Mouse (Mus musculus) gastrocnemius, postnatal 4 days (tissue): Measurements from ENCODE around the gene Srebf2. TPM values are rescaled to one million over a fixed set of nuclear protein-coding genes. Genes with fewer than 3 reads are reported as not detected.

Source experiments
- DNase-seq, 2 experiments: peaks; one replicate each; pipeline ENCODE4 v3.0.0; 2021 to 2022; ENCODE audit warnings: low spot score in 2 of 2, mixed read lengths in 2 of 2
- total RNA-seq, 2 experiments: library from RNA; stranded (reverse); gene quantifications; 2 replicates each; pipeline ENCODE4 v1.2.3; 2021

Gene Srebf2
- total RNA-seq, 2 experiments from 2014 or later, result 77.9 to 96.4 TPM

- DNase-seq, result no peak
Observed at GRCm38 (mm10) chr15:82181131-82181530, 34.1 kb downstream of the Srebf2 start.

DNA sequence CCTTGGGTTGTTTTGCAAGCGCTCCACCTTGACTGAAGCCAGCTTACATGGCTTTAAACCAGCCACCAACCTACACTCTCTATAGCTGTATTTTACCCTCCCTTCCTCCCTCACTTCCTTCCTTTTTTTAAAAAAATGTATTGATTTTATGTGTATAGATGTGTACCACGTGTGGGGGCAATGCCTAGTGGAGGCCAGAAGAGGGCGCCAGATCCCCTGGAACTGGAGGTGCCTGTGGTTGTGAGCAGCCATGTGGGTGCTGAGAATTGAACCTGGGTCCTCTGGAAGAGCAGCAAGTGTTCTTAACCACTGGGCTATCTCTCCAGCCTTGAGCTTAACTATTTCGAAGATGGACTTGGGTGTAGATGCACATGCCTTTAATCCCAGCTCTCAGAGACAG lies 35.3 kb downstream of the Srebf2 start:
- no peak for DNase-seq

- DNase-seq, result no peak
Observed at GRCm38 (mm10) chr15:82183596-82183995, 36.6 kb downstream of the Srebf2 start.

DNA sequence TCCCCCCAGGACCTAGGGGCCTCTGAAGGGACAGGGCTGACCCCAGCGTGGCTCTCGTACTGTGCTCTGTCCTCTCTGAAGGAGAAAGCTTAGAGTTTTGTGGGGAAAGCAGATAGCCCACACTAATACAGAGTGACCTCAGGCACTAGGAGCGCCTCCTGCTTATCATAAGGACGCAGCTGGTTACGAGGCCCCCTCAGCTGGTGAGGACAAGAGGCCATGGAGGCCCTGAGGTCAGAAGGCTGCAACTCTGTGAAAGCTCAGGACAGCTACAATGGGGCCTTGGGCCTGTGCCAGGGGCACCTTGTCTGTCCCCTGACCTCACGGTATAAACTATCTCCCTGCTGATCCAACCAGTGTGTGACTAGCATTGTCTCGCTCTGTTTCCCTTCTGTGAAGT lies 37.2 kb downstream of the Srebf2 start:
- no peak for DNase-seq

DNA sequence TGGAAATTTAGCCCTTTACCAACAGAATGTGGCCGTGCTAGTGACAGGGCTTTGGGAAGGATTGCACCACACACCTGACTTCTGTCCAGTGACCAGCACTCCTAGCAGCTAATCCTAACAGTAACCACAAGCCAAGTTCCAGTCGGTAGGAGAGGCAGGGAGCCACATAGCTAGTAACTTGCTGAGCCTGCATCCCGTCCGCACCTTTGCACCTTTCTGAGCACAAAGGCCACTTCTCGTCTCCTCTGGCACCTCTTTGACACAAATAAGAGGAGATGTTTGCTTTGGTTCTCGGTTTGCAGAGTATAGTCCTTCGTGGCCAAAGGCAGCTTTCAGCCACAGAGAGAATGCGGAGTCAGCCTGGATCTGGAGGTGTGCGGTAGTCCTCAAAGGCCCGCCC lies 37.7 kb downstream of the Srebf2 start:
- no peak for DNase-seq

DNA sequence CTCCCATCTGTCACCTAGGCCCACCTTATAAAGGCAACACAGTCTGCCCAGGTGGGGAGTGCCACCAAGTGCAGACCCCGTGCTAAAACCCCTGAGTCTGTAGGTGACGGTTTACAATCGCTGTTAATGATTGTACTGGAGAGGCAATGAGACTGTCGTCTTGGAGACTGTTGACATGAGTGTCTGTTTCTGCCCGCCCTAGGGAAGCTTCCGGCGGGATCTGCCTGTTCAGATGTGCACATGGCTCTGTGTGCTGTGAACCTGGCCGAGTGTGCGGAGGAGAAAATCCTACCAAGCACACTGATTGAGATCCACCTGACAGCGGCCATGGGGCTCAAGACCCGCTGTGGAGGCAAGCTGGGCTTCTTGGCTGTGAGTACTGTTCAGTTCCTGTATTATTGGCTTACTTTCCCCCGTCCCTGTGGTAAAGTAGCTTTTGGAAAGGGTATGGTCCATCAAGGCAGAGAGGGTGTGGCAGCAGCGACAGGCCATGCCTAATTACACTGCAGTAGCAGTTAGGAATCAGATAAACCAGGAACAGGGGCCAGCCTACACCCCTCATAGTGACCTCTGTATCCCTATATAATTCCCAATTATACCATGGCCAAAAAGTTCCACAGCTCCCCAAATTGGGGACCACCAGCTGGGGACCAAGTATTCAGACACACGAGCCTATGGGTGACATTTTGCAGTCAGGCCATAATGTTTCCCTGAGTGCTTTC lies 38.2 kb downstream of the Srebf2 start:
- no peak for DNase-seq

DNA sequence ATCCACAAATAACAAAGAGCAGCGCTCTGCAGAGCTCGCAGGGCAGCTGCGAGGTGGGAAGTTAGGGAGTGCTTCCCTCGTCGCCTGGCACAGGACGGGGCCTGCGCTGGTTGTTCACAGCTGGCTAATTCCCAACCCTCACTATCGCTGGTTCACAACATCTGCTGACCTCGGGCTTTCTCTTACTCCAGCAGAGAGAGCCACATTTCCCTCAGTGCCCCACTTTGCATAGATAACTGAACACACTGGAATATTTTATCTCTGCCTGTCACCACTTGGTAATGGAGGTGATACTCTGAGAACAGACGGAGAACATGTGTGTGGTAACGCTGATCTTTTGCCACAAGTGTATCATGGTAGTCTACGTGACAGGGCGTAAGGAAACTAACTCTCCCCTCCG lies 39.1 kb downstream of the Srebf2 start:
- no peak for DNase-seq

DNA sequence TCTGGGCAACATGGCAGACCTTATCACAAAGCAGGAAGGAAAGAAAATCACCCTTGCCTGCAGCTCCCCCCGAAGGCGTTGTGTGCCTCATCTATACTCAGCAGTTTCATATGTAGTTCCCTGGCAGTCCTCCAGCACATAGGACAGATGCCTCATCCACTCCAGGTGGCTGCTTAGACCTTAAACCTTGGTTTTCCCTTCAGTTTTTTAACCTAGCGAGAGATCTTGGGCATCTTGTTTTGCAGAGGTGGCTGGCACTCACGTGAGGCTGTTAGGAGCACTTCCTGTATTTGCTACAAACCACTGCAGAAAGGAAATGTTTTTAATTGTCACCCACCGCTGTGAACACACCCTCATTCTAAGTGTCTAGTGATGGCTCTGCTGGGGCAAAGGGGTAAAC lies 40.0 kb downstream of the Srebf2 start:
- DNase-seq, result no peak

DNA sequence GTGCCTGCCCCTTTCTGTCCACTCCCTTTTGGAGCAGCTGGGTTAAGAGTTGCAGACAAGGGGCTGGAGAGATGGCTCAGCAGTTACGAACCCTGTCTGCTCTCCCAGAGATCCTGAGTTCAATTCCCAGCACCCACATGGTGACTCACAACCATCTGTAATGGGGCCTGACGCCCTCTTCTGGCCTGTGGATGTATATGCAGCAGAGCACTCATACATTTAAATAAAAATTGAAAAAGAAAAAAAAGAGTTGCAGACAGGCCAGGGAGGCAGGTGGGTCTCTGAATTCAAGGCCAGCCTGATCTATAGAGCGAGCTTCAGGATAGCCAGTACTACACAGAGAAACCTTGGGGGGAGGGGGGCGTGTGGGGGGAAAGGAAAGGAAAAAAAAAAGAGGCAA lies 40.4 kb downstream of the Srebf2 start:
- DNase-seq, result no peak

GRCm38 (mm10) chr15:82187924-82188323 lies 40.9 kb downstream of the Srebf2 start:
- no peak for DNase-seq

GRCm38 (mm10) chr15:82188481-82189240 lies 41.7 kb downstream of the Srebf2 start:
- DNase-seq, result peak in 1 of 2 experiments; percentile 53

GRCm38 (mm10) chr15:82192617-82193016 lies 45.6 kb downstream of the Srebf2 start:
- no peak for DNase-seq

DNA sequence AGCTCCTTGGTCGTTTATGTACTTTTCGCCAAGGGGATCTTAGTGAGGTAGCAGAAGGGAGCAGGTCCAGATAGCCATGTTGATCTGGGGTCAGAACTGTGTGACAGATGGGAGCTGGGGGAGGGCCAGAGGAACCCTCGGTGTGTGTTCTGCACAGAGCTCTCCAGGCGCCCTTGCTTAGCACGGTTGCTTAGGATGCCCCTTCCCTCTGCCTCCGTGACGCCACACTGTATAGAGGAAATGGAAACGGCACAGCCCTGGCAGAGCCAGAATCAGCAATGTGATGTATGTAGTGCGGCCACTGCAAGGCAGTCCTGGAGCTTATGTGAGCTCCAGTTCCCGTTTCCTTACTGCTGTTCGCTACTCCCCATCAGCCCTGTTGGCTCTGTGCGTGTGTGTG lies 49.3 kb downstream of the Srebf2 start:
- no peak for DNase-seq

DNA sequence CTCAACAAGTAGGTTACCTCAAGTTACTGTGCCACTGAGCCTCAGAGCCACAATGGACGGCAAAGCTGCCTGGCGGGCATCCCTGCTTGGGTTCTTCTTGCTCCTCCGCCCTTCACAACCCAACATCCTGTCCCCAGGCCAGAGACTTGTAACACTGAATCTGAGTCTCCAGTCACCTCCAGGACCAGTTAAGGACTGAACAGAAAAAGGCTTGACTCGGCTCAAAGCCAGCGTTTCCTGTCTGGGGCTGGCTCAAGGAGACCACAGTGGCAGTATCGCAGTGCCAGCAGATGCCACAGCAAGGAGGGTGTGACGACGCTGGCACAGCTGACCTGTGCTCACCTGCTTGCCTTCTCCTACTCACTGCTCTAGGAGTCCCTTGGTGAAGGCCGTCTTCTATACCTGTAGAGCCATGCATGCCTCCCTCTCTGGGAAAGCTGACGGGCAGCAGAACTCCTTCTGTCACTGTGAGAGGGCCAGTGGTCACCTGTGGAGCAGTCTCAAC lies 50.3 kb downstream of the Srebf2 start:
- no peak for DNase-seq

- DNase-seq, result no peak
Observed at GRCm38 (mm10) chr15:82197937-82198336, 51.0 kb downstream of the Srebf2 start.

- no peak for DNase-seq
Observed at GRCm38 (mm10) chr15:82198342-82198741, 51.4 kb downstream of the Srebf2 start.

GRCm38 (mm10) chr15:82199546-82199945 lies 52.6 kb downstream of the Srebf2 start:
- DNase-seq, result no peak

GRCm38 (mm10) chr15:82202086-82202485 lies 55.1 kb downstream of the Srebf2 start:
- DNase-seq, result no peak

DNA sequence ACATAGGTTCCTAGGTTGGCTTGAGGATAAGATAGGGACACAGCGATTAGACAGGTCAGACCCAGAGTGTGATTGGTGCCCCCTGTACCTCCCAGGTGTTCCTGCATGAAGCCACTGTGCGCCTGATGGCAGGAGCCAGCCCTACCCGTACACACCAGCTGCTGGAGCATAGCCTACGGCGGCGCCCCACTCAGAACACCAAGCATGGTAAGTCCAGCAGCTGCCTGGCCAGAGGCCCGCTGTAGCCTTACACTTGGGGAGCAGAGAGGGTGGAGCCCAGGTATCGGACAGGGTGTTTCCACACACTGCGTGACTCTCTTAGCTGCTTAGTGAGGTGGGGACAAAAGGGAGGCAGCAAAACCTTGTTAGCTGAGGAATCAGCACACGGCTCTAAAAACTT lies 56.1 kb downstream of the Srebf2 start:
- DNase-seq, result no peak

DNA sequence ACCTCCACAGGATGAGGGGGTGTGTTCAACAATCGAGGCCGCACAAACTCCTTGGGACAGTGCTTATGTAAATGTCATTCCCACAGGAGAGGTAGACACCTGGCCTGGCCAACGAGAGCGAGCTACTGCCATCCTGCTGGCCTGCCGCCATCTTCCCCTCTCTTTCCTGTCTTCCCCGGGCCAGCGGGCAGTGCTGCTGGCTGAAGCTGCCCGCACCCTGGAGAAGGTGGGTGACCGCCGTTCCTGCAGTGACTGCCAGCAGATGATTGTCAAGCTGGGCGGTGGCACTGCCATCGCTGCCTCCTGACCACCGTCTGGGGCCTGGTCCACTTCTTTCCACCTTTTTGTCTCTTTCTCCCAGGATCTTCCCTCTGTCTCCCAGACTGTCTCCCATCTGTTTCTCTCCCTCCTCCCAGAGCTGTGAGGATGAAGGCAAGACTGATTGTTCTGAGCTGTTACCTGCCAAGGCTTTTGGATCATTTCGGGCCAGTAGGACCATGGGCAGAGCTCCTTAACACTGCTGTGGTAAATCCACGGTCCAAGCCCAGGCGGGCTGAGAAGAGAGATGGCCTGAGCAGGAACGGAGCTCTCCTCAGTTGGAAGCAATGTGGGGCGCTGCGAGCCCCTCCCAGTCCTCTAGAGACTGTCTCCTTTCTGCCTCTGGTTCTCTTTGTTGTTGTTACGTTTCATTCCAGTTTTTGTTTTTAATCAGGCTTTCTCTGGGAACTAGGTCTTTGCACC lies 56.8 kb downstream of the Srebf2 start:
- no peak for DNase-seq

- no peak for DNase-seq
Observed at GRCm38 (mm10) chr15:82204680-82205371, 57.8 kb downstream of the Srebf2 start.
